Mouse (Mus musculus) B cell, adult 67 days (primary cell): ENCODE results near the gene Clec2e. TPM values are rescaled to one million over a fixed set of nuclear protein-coding genes. Genes with fewer than 3 reads are reported as not detected.

Experiments
- total RNA-seq, 2 experiments: library from RNA; stranded (reverse); gene quantifications; 4 replicates each; pipeline ENCODE4 v1.2.4; 2023

Clec2e gene
- not detected for total RNA-seq

GRCm38 (mm10) chr6:129100794-129101193, at the start of gene Clec2e:
Clec2e (minus strand) TSS chr6:129100913.

GRCm38 (mm10) chr6:129045601-129046000, 55.1 kb downstream of the Clec2e start, which contains the start of gene Klrb1f:
Klrb1f (plus strand) TSS chr6:129045901.

Other genes starting within 250 kb of the Clec2e start
- 100 to 1,000 TPM in 1 of 2 experiments, 10 to 100 TPM in 1; 82.7 to 102 TPM for gene Clec2i, start 213.3 kb downstream of the Clec2e start, total RNA-seq
- 100 to 1,000 TPM in 1 of 2 experiments, 10 to 100 TPM in 1; 95.8 to 109 TPM for gene BC035044, start 209.8 kb downstream of the Clec2e start, total RNA-seq
- gene Clec2g, start 166.5 kb downstream of the Clec2e start, total RNA-seq = 10 to 100 TPM; 10.9 to 13.1 TPM
- gene Klrb1f, start 55.0 kb downstream of the Clec2e start, total RNA-seq = 10 to 100 TPM in 1 of 2 experiments, 1 to 10 TPM in 1; 7.0 to 11.2 TPM
- 100 to 1,000 TPM; 179 to 184 TPM for gene Clec2d, start 79.7 kb upstream of the Clec2e start, total RNA-seq
- 100 to 1,000 TPM; 338 to 562 TPM for gene Cd69, start 174.5 kb upstream of the Clec2e start, total RNA-seq
- gene 4922502D21Rik, start 230.9 kb upstream of the Clec2e start, total RNA-seq = not detected
- gene Clec12a, start 241.8 kb upstream of the Clec2e start, total RNA-seq = 1 to 10 TPM; 5.2 to 9.4 TPM